Mouse (Mus musculus): ENCODE results near the gene Best1. TPM values are rescaled to one million over a fixed set of nuclear protein-coding genes. Genes with fewer than 3 reads are reported as not detected.
A peak's percentile ranks its signal among the peaks of the same experiment; 100 is the strongest.
"Not testable (repeated sequence)": the region's sequence is repeated elsewhere in the genome, so short reads cannot be mapped to it uniquely, and the experiment has no call there.

Best1 gene
- polyA plus RNA-seq, 1 experiment from 2014 or later, result 0.42 TPM

DNA sequence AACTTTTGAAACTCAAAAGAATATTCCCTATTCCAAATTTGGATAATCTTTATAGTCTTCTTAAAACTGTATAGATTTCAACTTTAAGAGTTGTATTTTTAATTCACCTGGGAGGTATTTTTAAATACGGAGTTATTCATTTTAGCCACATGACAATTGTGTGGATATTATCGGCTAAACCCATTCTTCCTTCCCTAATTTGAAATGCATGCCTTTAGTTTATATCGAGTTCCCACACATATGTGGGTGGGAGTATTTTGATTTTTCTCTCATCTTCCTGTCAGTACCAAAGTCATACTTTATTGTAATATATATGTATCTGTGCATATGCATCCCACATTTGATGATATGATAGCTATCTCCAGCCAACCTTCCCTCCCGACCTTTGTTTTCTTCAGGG lies 21.2 kb downstream of the Best1 start, which contains the start of gene Fth1:
TSS of gene Fth1 (plus strand) at position 341 of the 400 bp plus-strand sequence.
- Histone ChIP-seq H3K4me2 (ENCODE audit: low read depth, low read length) (no peak within 1 kb of the TSS), H3K36me3 (ENCODE audit: control insufficient read depth, insufficient read depth, low read length) (peaks cover 8% of the 10 kb centered on the region), H3K9ac (ENCODE audit: low read depth, low read length) (no peak within 1 kb of the TSS), H3K27ac (ENCODE audit: low read length) (no peak within 1 kb of the TSS; the same call in 1 of the 2 replicates), H3K4me3 (ENCODE audit: low read length) (no peak within 1 kb of the TSS), H3K9me3 (ENCODE audit: control insufficient read depth, low read length) (no peaks in the 10 kb centered on the region), H3K4me1 (ENCODE audit: control insufficient read depth, insufficient read depth, low read length) (peaks cover 23% of the 10 kb centered on the region), H3K27me3 (replicated peaks; ENCODE audit: control insufficient read depth, insufficient read depth, low read length) (no peaks in the 10 kb centered on the region)
- no peak for ATAC-seq
- WGBS, result 89% methylated on average over 4 of the region's 4 CpGs

- Histone ChIP-seq H3K4me3 (ENCODE audit: low read length) (no peak overlapping the region), H3K27ac (ENCODE audit: low read length) (0 out of 2 replicates have a peak overlapping the region, but pooled peaks have one; percentile 19), H3K36me3 (ENCODE audit: control insufficient read depth, insufficient read depth, low read length) (no peaks in the 10 kb centered on the region), H3K9ac (ENCODE audit: low read depth, low read length) (no peak overlapping the region), H3K9me3 (ENCODE audit: control insufficient read depth, low read length) (no peaks in the 10 kb centered on the region), H3K4me2 (ENCODE audit: low read depth, low read length) (no peak overlapping the region), H3K4me1 (ENCODE audit: control insufficient read depth, insufficient read depth, low read length) (peaks cover 22% of the 10 kb centered on the region), H3K27me3 (replicated peaks; ENCODE audit: control insufficient read depth, insufficient read depth, low read length) (no peaks in the 10 kb centered on the region)
- 79% methylated on average over 2 of the region's 2 CpGs for WGBS
- no peak for ATAC-seq
Measured at GRCm38 (mm10) chr19:9979156-9979555, 22.3 kb downstream of the Best1 start.

GRCm38 (mm10) chr19:9978431-9978951 lies 22.9 kb downstream of the Best1 start:
- Histone ChIP-seq H3K36me3 (ENCODE audit: control insufficient read depth, insufficient read depth, low read length) (no peaks in the 10 kb centered on the region), H3K27me3 (replicated peaks; ENCODE audit: control insufficient read depth, insufficient read depth, low read length) (no peaks in the 10 kb centered on the region), H3K4me1 (ENCODE audit: control insufficient read depth, insufficient read depth, low read length) (peaks cover 17% of the 10 kb centered on the region), H3K4me3 (ENCODE audit: low read length) (no peak overlapping the region), H3K9ac (ENCODE audit: low read depth, low read length) (no peak overlapping the region), H3K9me3 (ENCODE audit: control insufficient read depth, low read length) (no peaks in the 10 kb centered on the region), H3K27ac (ENCODE audit: low read length) (0 out of 2 replicates have a peak overlapping the region, but pooled peaks have one; percentile 19), H3K4me2 (ENCODE audit: low read depth, low read length) (no peak overlapping the region)
- ATAC-seq, result no peak
- WGBS, result 40% methylated on average over 5 of the region's 5 CpGs

DNA sequence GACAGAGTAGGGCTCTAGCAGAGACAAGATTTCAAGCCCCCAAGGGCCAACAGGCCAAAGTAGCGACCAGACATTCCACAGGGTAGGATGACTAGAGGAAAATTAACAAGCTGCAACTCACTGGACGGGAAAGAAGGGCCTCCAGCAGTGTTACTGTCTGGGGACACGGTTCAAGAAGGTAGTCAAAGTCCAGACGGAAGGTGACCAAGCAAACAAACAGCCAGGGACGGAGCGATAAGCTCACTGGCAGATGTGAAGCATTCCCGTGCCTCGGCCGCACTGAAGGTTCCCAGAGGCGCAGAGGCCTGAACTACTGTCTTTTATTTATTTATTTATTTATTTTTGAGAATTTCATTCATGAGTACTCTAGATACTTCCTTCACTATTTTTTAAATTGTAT lies 24.3 kb downstream of the Best1 start:
- ATAC-seq, result peak; percentile 66
- WGBS, result 72% methylated on average over 10 of the region's 10 CpGs
- Histone ChIP-seq H3K9ac (ENCODE audit: low read depth, low read length) (no peak overlapping the region), H3K4me3 (ENCODE audit: low read length) (no peak overlapping the region), H3K36me3 (ENCODE audit: control insufficient read depth, insufficient read depth, low read length) (no peaks in the 10 kb centered on the region), H3K27ac (ENCODE audit: low read length) (peak overlapping the region; percentile 84), H3K4me2 (ENCODE audit: low read depth, low read length) (no peak overlapping the region), H3K9me3 (ENCODE audit: control insufficient read depth, low read length) (no peaks in the 10 kb centered on the region), H3K27me3 (replicated peaks; ENCODE audit: control insufficient read depth, insufficient read depth, low read length) (no peaks in the 10 kb centered on the region), H3K4me1 (ENCODE audit: control insufficient read depth, insufficient read depth, low read length) (peaks cover 17% of the 10 kb centered on the region)

DNA sequence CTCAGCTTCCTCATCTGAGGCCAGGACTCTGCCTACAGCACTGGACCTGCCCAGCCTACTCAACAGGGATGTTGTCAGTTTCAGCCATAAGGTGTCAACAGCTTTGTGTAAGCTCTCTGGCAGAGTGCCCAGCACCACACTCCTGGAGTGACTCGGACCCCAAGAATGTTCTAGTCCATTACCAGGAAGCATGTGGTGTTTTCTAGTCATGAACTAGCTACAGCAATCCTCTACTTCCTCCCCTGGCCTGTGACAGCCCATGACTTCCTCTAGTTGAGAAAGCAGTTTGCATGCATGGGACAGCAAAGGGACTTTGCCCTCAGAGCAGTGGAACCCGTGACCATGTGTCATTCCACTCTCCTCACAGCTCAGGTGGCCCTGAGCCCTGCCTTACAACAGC lies 26.6 kb downstream of the Best1 start:
- WGBS, result 46% methylated on average over 2 of the region's 2 CpGs
- not testable (repeated sequence) for H3K36me3 ChIP-seq (ENCODE audit: control insufficient read depth, insufficient read depth, low read length); H3K9ac ChIP-seq (ENCODE audit: low read depth, low read length); H3K27me3 ChIP-seq (replicated peaks; ENCODE audit: control insufficient read depth, insufficient read depth, low read length); H3K4me3 ChIP-seq (ENCODE audit: low read length); H3K4me2 ChIP-seq (ENCODE audit: low read depth, low read length); H3K9me3 ChIP-seq (ENCODE audit: control insufficient read depth, low read length)
- ATAC-seq, result peak; percentile 85
- peaks cover 11% of the 10 kb centered on the region for H3K4me1 ChIP-seq (ENCODE audit: control insufficient read depth, insufficient read depth, low read length)
- H3K27ac ChIP-seq (ENCODE audit: low read length), result peak overlapping the region; percentile 78

- Histone ChIP-seq H3K27ac (ENCODE audit: low read length) (no peak overlapping the region), H3K36me3 (ENCODE audit: control insufficient read depth, insufficient read depth, low read length) (no peaks in the 10 kb centered on the region), H3K9ac (ENCODE audit: low read depth, low read length) (no peak overlapping the region), H3K27me3 (replicated peaks; ENCODE audit: control insufficient read depth, insufficient read depth, low read length) (no peaks in the 10 kb centered on the region), H3K9me3 (ENCODE audit: control insufficient read depth, low read length) (no peaks in the 10 kb centered on the region), H3K4me2 (ENCODE audit: low read depth, low read length) (no peak overlapping the region), H3K4me3 (ENCODE audit: low read length) (no peak overlapping the region), H3K4me1 (ENCODE audit: control insufficient read depth, insufficient read depth, low read length) (no peaks in the 10 kb centered on the region)
- no peak for ATAC-seq
- 75% methylated on average over 8 of the region's 10 CpGs for WGBS
Measured at GRCm38 (mm10) chr19:9968081-9968787, 33.2 kb downstream of the Best1 start.

DNA sequence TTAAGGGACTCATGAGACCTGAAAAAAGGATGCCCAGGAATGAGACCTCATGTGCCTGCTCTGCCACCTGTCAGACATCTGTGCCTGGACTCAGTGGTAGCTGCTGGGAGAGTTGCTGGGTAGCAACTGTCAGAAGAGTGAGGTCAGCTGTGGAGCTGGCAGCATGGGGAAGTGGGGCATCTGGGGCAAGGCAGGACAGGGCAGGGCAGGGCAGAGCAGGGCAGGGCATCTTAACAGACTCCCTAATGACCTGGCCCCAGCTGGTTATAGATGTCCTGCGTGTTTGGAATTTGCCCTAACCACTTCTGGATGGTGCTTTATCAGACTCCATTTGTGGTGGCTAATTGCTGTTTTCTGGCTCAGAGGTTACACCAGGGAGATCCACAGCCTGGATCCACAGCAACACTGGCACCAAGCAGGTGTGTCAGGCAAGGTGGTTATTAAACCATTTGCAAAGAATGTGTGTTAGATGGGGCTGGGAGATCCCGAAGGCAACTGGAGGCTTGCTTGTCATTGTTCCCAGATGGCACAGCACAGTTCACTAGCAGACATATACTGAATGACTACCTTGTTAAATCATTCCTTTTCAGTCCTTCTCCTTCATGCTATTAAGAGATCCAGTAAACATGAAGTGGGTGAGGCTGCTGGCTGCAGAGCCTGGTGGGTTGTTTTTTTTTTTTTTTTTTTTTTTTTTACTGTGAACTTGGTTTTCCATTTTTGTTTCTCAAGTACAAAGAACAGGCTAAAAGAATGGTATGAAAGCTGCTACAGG lies 35.2 kb downstream of the Best1 start:
- no peaks in the 10 kb centered on the region for H3K4me1 ChIP-seq (ENCODE audit: control insufficient read depth, insufficient read depth, low read length)
- ATAC-seq, result peak; percentile 88
- no peaks in the 10 kb centered on the region for H3K36me3 ChIP-seq (ENCODE audit: control insufficient read depth, insufficient read depth, low read length)
- H3K27me3 ChIP-seq (replicated peaks; ENCODE audit: control insufficient read depth, insufficient read depth, low read length), result no peaks in the 10 kb centered on the region
- WGBS, result 37% methylated on average over 2 of the region's 2 CpGs
- H3K9ac ChIP-seq (ENCODE audit: low read depth, low read length), result no peak overlapping the region
- H3K4me2 ChIP-seq (ENCODE audit: low read depth, low read length), result no peak overlapping the region
- no peak overlapping the region for H3K4me3 ChIP-seq (ENCODE audit: low read length)
- no peaks in the 10 kb centered on the region for H3K9me3 ChIP-seq (ENCODE audit: control insufficient read depth, low read length)
- no peak overlapping the region for H3K27ac ChIP-seq (ENCODE audit: low read length)

GRCm38 (mm10) chr19:9964205-9964916 lies 37.1 kb downstream of the Best1 start:
- no peak for ATAC-seq
- no peaks in the 10 kb centered on the region for H3K4me1 ChIP-seq (ENCODE audit: control insufficient read depth, insufficient read depth, low read length)
- WGBS, result 13% methylated on average over 7 of the region's 7 CpGs
- no peak overlapping the region for H3K9ac ChIP-seq (ENCODE audit: low read depth, low read length)
- H3K36me3 ChIP-seq (ENCODE audit: control insufficient read depth, insufficient read depth, low read length), result no peaks in the 10 kb centered on the region
- H3K27me3 ChIP-seq (replicated peaks; ENCODE audit: control insufficient read depth, insufficient read depth, low read length), result no peaks in the 10 kb centered on the region
- H3K4me3 ChIP-seq (ENCODE audit: low read length), result no peak overlapping the region
- no peak overlapping the region for H3K27ac ChIP-seq (ENCODE audit: low read length)
- H3K4me2 ChIP-seq (ENCODE audit: low read depth, low read length), result no peak overlapping the region
- H3K9me3 ChIP-seq (ENCODE audit: control insufficient read depth, low read length), result no peaks in the 10 kb centered on the region

GRCm38 (mm10) chr19:9960769-9961168 lies 40.7 kb downstream of the Best1 start:
- Histone ChIP-seq H3K36me3 (ENCODE audit: control insufficient read depth, insufficient read depth, low read length) (no peaks in the 10 kb centered on the region), H3K4me1 (ENCODE audit: control insufficient read depth, insufficient read depth, low read length) (no peaks in the 10 kb centered on the region)

More at GRCm38 (mm10) chr19:9960769-9961168, 40.7 kb downstream of the Best1 start:
- no peaks in the 10 kb centered on the region for H3K9me3 ChIP-seq (ENCODE audit: control insufficient read depth, low read length)
- 76% methylated on average over 5 of the region's 5 CpGs for WGBS
- no peaks in the 10 kb centered on the region for H3K27me3 ChIP-seq (replicated peaks; ENCODE audit: control insufficient read depth, insufficient read depth, low read length)
- ATAC-seq, result no peak
- no peak overlapping the region for H3K4me2 ChIP-seq (ENCODE audit: low read depth, low read length)
- H3K4me3 ChIP-seq (ENCODE audit: low read length), result no peak overlapping the region
- H3K9ac ChIP-seq (ENCODE audit: low read depth, low read length), result no peak overlapping the region
- no peak overlapping the region for H3K27ac ChIP-seq (ENCODE audit: low read length)

Measured in intestine, embryonic 16.5 days (tissue).